Mouse (Mus musculus): ENCODE measurements around the gene Neurl1a.

DNA sequence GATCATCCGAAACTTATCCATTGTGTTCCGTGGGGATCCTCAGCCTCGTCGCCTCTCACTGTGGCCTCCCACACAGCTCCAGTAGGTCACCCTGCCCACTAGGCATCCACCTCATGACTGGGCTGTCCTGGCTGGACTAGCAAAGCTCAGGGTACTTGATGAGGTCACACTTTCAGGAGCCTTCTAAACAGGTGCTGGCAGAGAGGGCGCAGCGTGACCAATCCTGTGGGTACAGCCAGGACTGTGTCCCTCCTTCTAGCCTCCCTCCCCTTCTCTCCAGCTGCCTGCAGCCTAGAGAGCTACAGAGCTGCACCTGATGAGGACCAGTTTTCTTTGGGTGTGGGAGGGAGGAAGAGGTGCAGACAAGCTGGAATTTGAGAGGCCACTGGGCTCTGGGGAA is 34.5 kb upstream of the Neurl1a start, which contains the start of gene Calhm1:
- TF ChIP-seq CTCF (IDR thresholded peaks at IDR 0.05), result no peak
- no peak for TF ChIP-seq EP300 (IDR thresholded peaks at IDR 0.05)

Data from lung, postnatal 0 days (tissue).